Mouse (Mus musculus): Measurements from ENCODE around the gene Maats1.

Gene Maats1

GRCm38 (mm10) chr16:38370633-38371374, 28.9 kb upstream of the Maats1 start:
- no peak for DNase-seq (ENCODE audit: low read depth, low spot score)

- DNase-seq (ENCODE audit: low read depth, low spot score) = no peak
Measured at GRCm38 (mm10) chr16:38369992-38370484, 28.1 kb upstream of the Maats1 start.

GRCm38 (mm10) chr16:38369431-38369830, 27.5 kb upstream of the Maats1 start:
- no peak for DNase-seq (ENCODE audit: low read depth, low spot score)

GRCm38 (mm10) chr16:38369000-38369399, 27.1 kb upstream of the Maats1 start:
- DNase-seq (ENCODE audit: low read depth, low spot score) = no peak

GRCm38 (mm10) chr16:38368336-38368735, 26.4 kb upstream of the Maats1 start:
- DNase-seq (ENCODE audit: low read depth, low spot score) = no peak

- no peak for DNase-seq (ENCODE audit: low read depth, low spot score)
Measured at GRCm38 (mm10) chr16:38366231-38366630, 24.3 kb upstream of the Maats1 start.

GRCm38 (mm10) chr16:38365390-38365789, 23.4 kb upstream of the Maats1 start:
- DNase-seq (ENCODE audit: low read depth, low spot score) = no peak

GRCm38 (mm10) chr16:38363657-38364056, 21.7 kb upstream of the Maats1 start:
- DNase-seq (ENCODE audit: low read depth, low spot score) = no peak

- DNase-seq (ENCODE audit: low read depth, low spot score) = no peak
Measured at GRCm38 (mm10) chr16:38363256-38363595, 21.3 kb upstream of the Maats1 start.

- DNase-seq (ENCODE audit: low read depth, low spot score) = no peak
Measured at GRCm38 (mm10) chr16:38362493-38363255, 20.7 kb upstream of the Maats1 start.

- no peak for DNase-seq (ENCODE audit: low read depth, low spot score)
Measured at GRCm38 (mm10) chr16:38361933-38362332, 20.0 kb upstream of the Maats1 start, which contains the start of gene Popdc2. Popdc2 (plus strand) TSS chr16:38362209.

GRCm38 (mm10) chr16:38360317-38360716, 18.4 kb upstream of the Maats1 start:
- no peak for DNase-seq (ENCODE audit: low read depth, low spot score)

- no peak for DNase-seq (ENCODE audit: low read depth, low spot score)
Measured at GRCm38 (mm10) chr16:38359857-38360256, 17.9 kb upstream of the Maats1 start.

GRCm38 (mm10) chr16:38359241-38359640, 17.3 kb upstream of the Maats1 start:
- DNase-seq (ENCODE audit: low read depth, low spot score) = no peak

- no peak for DNase-seq (ENCODE audit: low read depth, low spot score)
Measured at GRCm38 (mm10) chr16:38358256-38358812, 16.4 kb upstream of the Maats1 start.

GRCm38 (mm10) chr16:38354185-38354913, 12.4 kb upstream of the Maats1 start:
- no peak for DNase-seq (ENCODE audit: low read depth, low spot score)

- no peak for DNase-seq (ENCODE audit: low read depth, low spot score)
Measured at GRCm38 (mm10) chr16:38353642-38354041, 11.7 kb upstream of the Maats1 start.

- DNase-seq (ENCODE audit: low read depth, low spot score) = no peak
Measured at GRCm38 (mm10) chr16:38352851-38353250, 10.9 kb upstream of the Maats1 start.

- no peak for DNase-seq (ENCODE audit: low read depth, low spot score)
Measured at GRCm38 (mm10) chr16:38352031-38352430, 10.1 kb upstream of the Maats1 start.

GRCm38 (mm10) chr16:38350939-38351338, 9.0 kb upstream of the Maats1 start:
- DNase-seq (ENCODE audit: low read depth, low spot score) = no peak

- DNase-seq (ENCODE audit: low read depth, low spot score) = no peak
Measured at GRCm38 (mm10) chr16:38350361-38350855, 8.5 kb upstream of the Maats1 start.

GRCm38 (mm10) chr16:38349881-38350280, 7.9 kb upstream of the Maats1 start:
- no peak for DNase-seq (ENCODE audit: low read depth, low spot score)
